Mouse (Mus musculus) embryonic facial prominence, embryonic 12.5 days (tissue): Measurements from ENCODE around the gene Ruvbl2. TPM values are rescaled to one million over a fixed set of nuclear protein-coding genes. Genes with fewer than 3 reads are reported as not detected.

Experiments used
- ATAC-seq: fragments of 200-750 bp; cut with Nextera tagmentation; 2 replicates; pipeline ENCODE4 v1.8.0; 2017; ENCODE audit not compliant: insufficient number of reproducible peaks, insufficient read depth, low FRiP score, low TSS enrichment
- H3K27ac ChIP-seq: fragments of 300-500 bp; sonication (generic); 2 replicates; pipeline ENCODE4 v1.5.1; 2016; ENCODE audit warnings: mild to moderate bottlenecking
- H3K27me3 ChIP-seq: fragments of 300-500 bp; sonication (generic); 2 replicates; pipeline ENCODE4 v1.6.1; 2016; ENCODE audit warnings: mild to moderate bottlenecking, moderate library complexity
- H3K36me3 ChIP-seq: fragments of 300-500 bp; sonication (generic); 2 replicates; pipeline ENCODE4 v1.6.1; 2016; ENCODE audit warnings: mild to moderate bottlenecking
- H3K4me1 ChIP-seq: fragments of 300-500 bp; sonication (generic); 2 replicates; pipeline ENCODE4 v1.6.1; 2016
- H3K4me2 ChIP-seq: fragments of 300-500 bp; sonication (generic); replicated peaks from 2 replicates; pipeline ENCODE4 v1.6.1; 2016; ENCODE audit warnings: mild to moderate bottlenecking, moderate library complexity
- H3K4me3 ChIP-seq: fragments of 300-500 bp; sonication (generic); 2 replicates; pipeline ENCODE4 v1.5.1; 2016; ENCODE audit warnings: mild to moderate bottlenecking
- H3K9ac ChIP-seq: fragments of 300-500 bp; sonication (generic); 2 replicates; pipeline ENCODE4 v1.6.1; 2016; ENCODE audit warnings: mild to moderate bottlenecking, moderate library complexity
- H3K9me3 ChIP-seq: fragments of 300-500 bp; sonication (generic); 2 replicates; pipeline ENCODE4 v1.6.1; 2016; ENCODE audit warnings: mild to moderate bottlenecking, moderate library complexity
- WGBS: fragments of 180-500 bp; shearing (Covaris S2); methylation state at CpG from one replicate; pipeline ENCODE4 v1.1.7; 2016; 5-methylcytosine and 5-hydroxymethylcytosine counted together
- polyA plus RNA-seq: library from polyadenylated mRNA; unstranded; fragments of >200 nt; fragmentation: Nextera tagmentation; extraction: Ambion mirVana; gene quantifications from 2 replicates; pipeline ENCODE4 v1.2.1, GENCODE M21; 2016

Ruvbl2 gene
- polyA plus RNA-seq, 1 experiment from 2014 or later, result 151 TPM

- Histone ChIP-seq H3K4me2 (peak overlapping the region; percentile 27), H3K4me1 (peaks cover 43% of the 10 kb centered on the region), H3K27ac (peak overlapping the region; percentile 50), H3K4me3 (no peak overlapping the region), H3K9me3 (no peaks in the 10 kb centered on the region), H3K9ac (peak overlapping the region; percentile 16; the same call in 1 of the 2 replicates), H3K27me3 (peaks cover 84% of the 10 kb centered on the region), H3K36me3 (peaks cover 25% of the 10 kb centered on the region)
- ATAC-seq, result no peak
- 8% methylated on average over 13 of the region's 13 CpGs for WGBS
Measured at GRCm38 (mm10) chr7:45417962-45418492, 19.9 kb downstream of the Ruvbl2 start.

- no peak for ATAC-seq
- no peak overlapping the region for H3K27ac ChIP-seq
- peaks cover 95% of the 10 kb centered on the region for H3K27me3 ChIP-seq
- H3K9ac ChIP-seq, result peak overlapping the region; percentile 27; the same call in 1 of the 2 replicates
- no peaks in the 10 kb centered on the region for H3K9me3 ChIP-seq
- peak overlapping the region; percentile 20 for H3K4me3 ChIP-seq
- H3K4me2 ChIP-seq, result peak overlapping the region; percentile 34
- H3K4me1 ChIP-seq, result peaks cover 45% of the 10 kb centered on the region
- H3K36me3 ChIP-seq, result peaks cover 1% of the 10 kb centered on the region; the same call in 1 of the 2 replicates
- WGBS, result 13% methylated on average over 37 of the region's 37 CpGs
Measured at GRCm38 (mm10) chr7:45415636-45416035, 22.3 kb downstream of the Ruvbl2 start.

- WGBS, result 44% methylated on average over 12 of the region's 12 CpGs
- Histone ChIP-seq H3K27me3 (peaks cover 95% of the 10 kb centered on the region), H3K4me1 (peaks cover 36% of the 10 kb centered on the region), H3K4me2 (no peak overlapping the region), H3K4me3 (peak overlapping the region; percentile 57; the same call in 1 of the 2 replicates), H3K36me3 (no peaks in the 10 kb centered on the region), H3K9me3 (no peaks in the 10 kb centered on the region), H3K27ac (no peak overlapping the region), H3K9ac (no peak overlapping the region)
- no peak for ATAC-seq
Measured at GRCm38 (mm10) chr7:45414740-45415224, 23.1 kb downstream of the Ruvbl2 start.

GRCm38 (mm10) chr7:45413864-45414739, 23.8 kb downstream of the Ruvbl2 start:
- peak overlapping the region; percentile 57 for H3K4me3 ChIP-seq
- 0 out of 2 replicates have a peak, but pooled peaks have one; percentile 22 for ATAC-seq
- H3K4me2 ChIP-seq, result peak overlapping the region; percentile 91
- peak overlapping the region; percentile 77 for H3K27ac ChIP-seq
- 2% methylated on average over 26 of the region's 27 CpGs for WGBS
- H3K9me3 ChIP-seq, result no peaks in the 10 kb centered on the region
- H3K27me3 ChIP-seq, result peaks cover 97% of the 10 kb centered on the region
- H3K9ac ChIP-seq, result peak overlapping the region; percentile 72
- H3K4me1 ChIP-seq, result peaks cover 35% of the 10 kb centered on the region
- no peaks in the 10 kb centered on the region for H3K36me3 ChIP-seq

- ATAC-seq, result peak; percentile 23; the same call in 1 of the 2 replicates
- Histone ChIP-seq H3K27me3 (peaks cover 97% of the 10 kb centered on the region), H3K36me3 (no peaks in the 10 kb centered on the region), H3K4me1 (peaks cover 32% of the 10 kb centered on the region), H3K4me2 (peak within 1 kb of the TSS; percentile 91), H3K4me3 (peak within 1 kb of the TSS; percentile 57), H3K27ac (peak within 1 kb of the TSS; percentile 77), H3K9ac (peak within 1 kb of the TSS; percentile 72), H3K9me3 (no peaks in the 10 kb centered on the region)
- 4% methylated on average over 32 of the region's 45 CpGs for WGBS
Measured at GRCm38 (mm10) chr7:45413113-45413863, 24.6 kb downstream of the Ruvbl2 start, which contains the start of gene Ntf5. Ntf5 (plus strand) TSS chr7:45413695.

- H3K4me2 ChIP-seq, result no peak overlapping the region
- no peak for ATAC-seq
Measured at GRCm38 (mm10) chr7:45412421-45412820, 25.5 kb downstream of the Ruvbl2 start.

GRCm38 (mm10) chr7:45409497-45410163, 28.3 kb downstream of the Ruvbl2 start:
- no peaks in the 10 kb centered on the region for H3K36me3 ChIP-seq
- no peak overlapping the region for H3K9ac ChIP-seq
- H3K27me3 ChIP-seq, result peaks cover 95% of the 10 kb centered on the region
- H3K27ac ChIP-seq, result no peak overlapping the region
- peaks cover 19% of the 10 kb centered on the region for H3K4me1 ChIP-seq
- H3K4me2 ChIP-seq, result no peak overlapping the region
- H3K9me3 ChIP-seq, result no peaks in the 10 kb centered on the region
- H3K4me3 ChIP-seq, result no peak overlapping the region
- no peak for ATAC-seq
- WGBS, result 87% methylated on average over 8 of the region's 8 CpGs

More at GRCm38 (mm10) chr7:45412421-45412820, 25.5 kb downstream of the Ruvbl2 start:
- Histone ChIP-seq H3K36me3 (no peaks in the 10 kb centered on the region), H3K27ac (no peak overlapping the region), H3K4me3 (no peak overlapping the region), H3K9me3 (no peaks in the 10 kb centered on the region), H3K4me1 (peaks cover 23% of the 10 kb centered on the region), H3K9ac (no peak overlapping the region), H3K27me3 (peaks cover 97% of the 10 kb centered on the region)
- WGBS, result 81% methylated on average over 2 of the region's 2 CpGs

- Histone ChIP-seq H3K9ac (no peak overlapping the region), H3K9me3 (no peaks in the 10 kb centered on the region), H3K4me2 (no peak overlapping the region), H3K4me1 (peaks cover 15% of the 10 kb centered on the region), H3K27me3 (peaks cover 88% of the 10 kb centered on the region), H3K27ac (no peak overlapping the region), H3K36me3 (no peaks in the 10 kb centered on the region), H3K4me3 (no peak overlapping the region)
- WGBS, result 87% methylated on average over 17 of the region's 17 CpGs
- ATAC-seq, result no peak
Measured at GRCm38 (mm10) chr7:45408949-45409348, 28.9 kb downstream of the Ruvbl2 start.

- H3K27ac ChIP-seq, result no peak overlapping the region
- H3K9ac ChIP-seq, result no peak overlapping the region
- ATAC-seq, result no peak
- peaks cover 9% of the 10 kb centered on the region; the same call in 1 of the 2 replicates for H3K4me1 ChIP-seq
- H3K4me3 ChIP-seq, result no peak overlapping the region
- H3K27me3 ChIP-seq, result peaks cover 82% of the 10 kb centered on the region
- H3K36me3 ChIP-seq, result no peaks in the 10 kb centered on the region
- WGBS, result 71% methylated on average over 7 of the region's 7 CpGs
- no peak overlapping the region for H3K4me2 ChIP-seq
- H3K9me3 ChIP-seq, result no peaks in the 10 kb centered on the region
Measured at GRCm38 (mm10) chr7:45408351-45408750, 29.5 kb downstream of the Ruvbl2 start.

GRCm38 (mm10) chr7:45407836-45408235, 30.1 kb downstream of the Ruvbl2 start:
- H3K4me2 ChIP-seq, result no peak overlapping the region
- H3K9me3 ChIP-seq, result no peaks in the 10 kb centered on the region
- peaks cover 77% of the 10 kb centered on the region for H3K27me3 ChIP-seq
- H3K4me1 ChIP-seq, result 0 out of 2 replicates have a peak, but pooled peaks cover 4% of the 10 kb centered on the region
- ATAC-seq, result no peak
- H3K27ac ChIP-seq, result no peak overlapping the region
- H3K36me3 ChIP-seq, result no peaks in the 10 kb centered on the region
- no peak overlapping the region for H3K4me3 ChIP-seq
- H3K9ac ChIP-seq, result no peak overlapping the region
- 82% methylated on average over 10 of the region's 10 CpGs for WGBS
